Mouse (Mus musculus) ES-Bruce4 (cell line): ENCODE data around the gene Tbcd. TPM values are rescaled to one million over a fixed set of nuclear protein-coding genes. Genes with fewer than 3 reads are reported as not detected.

Experiments used
- H3K27ac ChIP-seq: 2 replicates; pipeline ENCODE4 v1.5.1; 2012; ENCODE audit warnings: low read length, inconsistent platforms; ENCODE audit not compliant: insufficient read depth
- H3K27me3 ChIP-seq: 2 replicates; pipeline ENCODE4 v1.6.1; 2012; ENCODE audit warnings: mild to moderate bottlenecking, low read length, inconsistent platforms; ENCODE audit not compliant: control insufficient read depth, poor library complexity, insufficient read depth, severe bottlenecking
- H3K36me3 ChIP-seq: 2 replicates; pipeline ENCODE4 v1.6.1; 2012; ENCODE audit warnings: inconsistent platforms, mild to moderate bottlenecking, low read length, moderate library complexity; ENCODE audit not compliant: control insufficient read depth, poor library complexity, insufficient read depth, severe bottlenecking
- H3K4me1 ChIP-seq: one replicate; pipeline ENCODE4 v1.8.1; 2011; ENCODE audit warnings: low read length; ENCODE audit not compliant: control insufficient read depth, insufficient read depth
- H3K4me3 ChIP-seq: 2 replicates; pipeline ENCODE4 v1.5.1; 2011; ENCODE audit warnings: low read depth, mild to moderate bottlenecking, low read length
- H3K9ac ChIP-seq: 2 replicates; pipeline ENCODE4 v1.6.1; 2012; ENCODE audit warnings: low read depth, mild to moderate bottlenecking, inconsistent platforms; ENCODE audit not compliant: poor library complexity, severe bottlenecking
- H3K9me3 ChIP-seq: replicated peaks from 2 replicates; pipeline ENCODE4 v1.6.1; 2012; ENCODE audit warnings: mild to moderate bottlenecking, low read length, inconsistent platforms; ENCODE audit not compliant: control insufficient read depth, poor library complexity, insufficient read depth, severe bottlenecking
- CTCF ChIP-seq: IDR thresholded peaks from one replicate; pipeline ENCODE4 v1.8.1; 2011; ENCODE audit warnings: low read depth, low read length
- EP300 ChIP-seq: IDR thresholded peaks from 2 replicates; pipeline ENCODE4 v1.6.1; 2011; ENCODE audit warnings: low read depth, low read length; ENCODE audit not compliant: insufficient read depth
- POLR2A ChIP-seq: IDR thresholded peaks from one replicate; pipeline ENCODE4 v1.8.1; 2011; ENCODE audit warnings: low read length; ENCODE audit not compliant: insufficient read depth
- polyA plus RNA-seq: library from polyadenylated mRNA; stranded (reverse); fragments of >200 nt; gene quantifications from 2 replicates; pipeline ENCODE4 v1.2.4, GENCODE M21; 2011; ENCODE audit warnings: low read depth; ENCODE audit not compliant: missing spikeins, insufficient read depth, insufficient read length

Tbcd gene
- polyA plus RNA-seq, 1 experiment: 49.7 TPM

- Histone ChIP-seq H3K27me3 (no peaks in the 10 kb centered on the region), H3K36me3 (peaks cover 10% of the 10 kb centered on the region; the same call in 1 of the 2 replicates), H3K4me3 (no peak overlapping the region), H3K9me3 (no peaks in the 10 kb centered on the region), H3K27ac (no peak overlapping the region), H3K9ac (no peak overlapping the region), H3K4me1 (no peaks in the 10 kb centered on the region)
- TF ChIP-seq EP300 (no peak), CTCF (no peak), POLR2A (no peak)
Measured at GRCm38 (mm10) chr11:121627521-121627920, 175.8 kb downstream of the Tbcd start.

- H3K4me3 ChIP-seq: no peak overlapping the region
- H3K36me3 ChIP-seq: peaks cover 3% of the 10 kb centered on the region; the same call in 1 of the 2 replicates
- TF ChIP-seq CTCF (no peak), EP300 (no peak), POLR2A (no peak)
- H3K27me3 ChIP-seq: no peaks in the 10 kb centered on the region
- no peak overlapping the region for H3K9ac ChIP-seq
- no peak overlapping the region for H3K27ac ChIP-seq
- H3K4me1 ChIP-seq: no peaks in the 10 kb centered on the region
- no peaks in the 10 kb centered on the region for H3K9me3 ChIP-seq
Measured at GRCm38 (mm10) chr11:121629529-121629928, 177.8 kb downstream of the Tbcd start.

- H3K4me3 ChIP-seq: no peak overlapping the region
- H3K9me3 ChIP-seq: no peaks in the 10 kb centered on the region
- H3K27me3 ChIP-seq: no peaks in the 10 kb centered on the region
- H3K9ac ChIP-seq: no peak overlapping the region
- TF ChIP-seq EP300: no peak
- no peak for TF ChIP-seq POLR2A
- H3K36me3 ChIP-seq: 0 out of 2 replicates have a peak, but pooled peaks cover 3% of the 10 kb centered on the region
- no peaks in the 10 kb centered on the region for H3K4me1 ChIP-seq
- H3K27ac ChIP-seq: no peak overlapping the region
Measured at GRCm38 (mm10) chr11:121630406-121630805, 178.7 kb downstream of the Tbcd start.

- Histone ChIP-seq H3K27ac (no peak overlapping the region), H3K27me3 (no peaks in the 10 kb centered on the region), H3K9ac (no peak overlapping the region), H3K9me3 (no peaks in the 10 kb centered on the region), H3K36me3 (0 out of 2 replicates have a peak, but pooled peaks cover 3% of the 10 kb centered on the region), H3K4me3 (no peak overlapping the region), H3K4me1 (no peaks in the 10 kb centered on the region)
- no peak for TF ChIP-seq EP300
Measured at GRCm38 (mm10) chr11:121631410-121631809, 179.7 kb downstream of the Tbcd start.

- no peak overlapping the region for H3K9ac ChIP-seq
- H3K4me1 ChIP-seq: no peaks in the 10 kb centered on the region
- no peak overlapping the region for H3K27ac ChIP-seq
- H3K27me3 ChIP-seq: no peaks in the 10 kb centered on the region
- H3K36me3 ChIP-seq: peaks cover 12% of the 10 kb centered on the region; the same call in 1 of the 2 replicates
- no peak overlapping the region for H3K4me3 ChIP-seq
- TF ChIP-seq POLR2A: no peak
- H3K9me3 ChIP-seq: no peaks in the 10 kb centered on the region
Measured at GRCm38 (mm10) chr11:121636646-121637045, 184.9 kb downstream of the Tbcd start.

GRCm38 (mm10) chr11:121641501-121642145 is 189.9 kb downstream of the Tbcd start:
- H3K36me3 ChIP-seq: peaks cover 18% of the 10 kb centered on the region
- peak overlapping the region; percentile 45; the same call in 1 of the 2 replicates for H3K27ac ChIP-seq
- no peak for TF ChIP-seq POLR2A
- 0 out of 2 replicates have a peak, but pooled peaks have one; percentile 42 for TF ChIP-seq EP300
- no peaks in the 10 kb centered on the region for H3K27me3 ChIP-seq
- H3K9me3 ChIP-seq: no peaks in the 10 kb centered on the region
- no peak overlapping the region for H3K4me3 ChIP-seq
- H3K9ac ChIP-seq: no peak overlapping the region
- H3K4me1 ChIP-seq: peaks cover 3% of the 10 kb centered on the region
